Mouse (Mus musculus): ENCODE measurements around the gene Styxl1.

GRCm38 (mm10) chr5:135751041-135751440 lies 27.1 kb downstream of the Styxl1 start:
- TF ChIP-seq CTCF (IDR thresholded peaks at IDR 0.05; ENCODE audit: low read depth), result no peak
- TF ChIP-seq EP300 (IDR thresholded peaks at IDR 0.05; ENCODE audit: low read depth), result no peak
